Mouse (Mus musculus) retina, adult 2 months (tissue): ENCODE data around the gene Xlr5b.
"Not testable (repeated sequence)": the region's sequence is repeated elsewhere in the genome, so short reads cannot be mapped to it uniquely, and the experiment has no call there.

Source experiments
- DNase-seq: peaks from one replicate; pipeline ENCODE4 v3.0.0-alpha.2; 2012; ENCODE audit warnings: low read depth, low spot score

Gene Xlr5b

DNA sequence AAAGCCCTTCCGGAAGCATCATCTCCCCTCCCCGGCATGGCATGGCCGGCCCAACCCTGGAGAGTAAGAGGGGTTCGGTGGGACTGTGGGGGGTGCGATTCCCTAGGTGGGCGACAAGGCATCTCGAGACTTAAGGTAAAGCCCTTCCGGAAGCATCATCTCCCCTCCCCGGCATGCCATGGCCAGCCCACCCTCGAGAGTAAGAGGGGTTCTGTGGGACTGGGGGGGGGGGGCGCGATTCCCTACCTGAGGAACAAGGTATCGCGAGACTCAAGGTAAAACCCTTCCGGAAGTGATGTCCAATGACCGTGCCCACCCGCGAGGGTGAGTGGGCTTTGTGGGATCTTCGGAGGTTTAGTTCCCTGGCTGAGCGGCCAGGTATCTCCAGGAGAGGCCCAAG lies at the start of gene Xlr5b:
Gene Xlr5b (plus strand): TSS at position 301 of the 400 bp plus-strand sequence.
- not testable (repeated sequence) for DNase-seq

DNA sequence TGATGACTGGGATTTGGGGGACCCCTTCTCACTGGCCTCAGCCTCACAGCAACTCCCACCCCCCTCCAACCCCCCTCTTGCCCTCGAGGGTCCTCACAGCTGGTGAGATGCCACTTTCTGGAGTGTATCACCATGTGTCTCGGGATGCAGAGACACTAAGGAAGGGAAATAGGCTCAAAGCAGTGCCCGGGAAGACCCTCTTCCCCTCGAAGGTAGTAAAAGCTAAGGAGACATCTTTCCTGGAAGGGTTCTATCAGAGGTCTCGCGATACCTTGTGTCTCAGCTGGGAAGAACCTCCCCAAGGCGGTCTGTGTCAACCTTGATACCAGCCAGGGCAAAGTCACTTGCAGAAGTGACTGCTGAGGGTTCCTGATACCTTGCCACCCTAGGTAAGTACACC lies 31.8 kb upstream of the Xlr5b start, which contains the start of gene Gm14685:
Gene Gm14685 (plus strand): TSS at position 301 of the 400 bp plus-strand sequence.
- DNase-seq = not testable (repeated sequence)

DNA sequence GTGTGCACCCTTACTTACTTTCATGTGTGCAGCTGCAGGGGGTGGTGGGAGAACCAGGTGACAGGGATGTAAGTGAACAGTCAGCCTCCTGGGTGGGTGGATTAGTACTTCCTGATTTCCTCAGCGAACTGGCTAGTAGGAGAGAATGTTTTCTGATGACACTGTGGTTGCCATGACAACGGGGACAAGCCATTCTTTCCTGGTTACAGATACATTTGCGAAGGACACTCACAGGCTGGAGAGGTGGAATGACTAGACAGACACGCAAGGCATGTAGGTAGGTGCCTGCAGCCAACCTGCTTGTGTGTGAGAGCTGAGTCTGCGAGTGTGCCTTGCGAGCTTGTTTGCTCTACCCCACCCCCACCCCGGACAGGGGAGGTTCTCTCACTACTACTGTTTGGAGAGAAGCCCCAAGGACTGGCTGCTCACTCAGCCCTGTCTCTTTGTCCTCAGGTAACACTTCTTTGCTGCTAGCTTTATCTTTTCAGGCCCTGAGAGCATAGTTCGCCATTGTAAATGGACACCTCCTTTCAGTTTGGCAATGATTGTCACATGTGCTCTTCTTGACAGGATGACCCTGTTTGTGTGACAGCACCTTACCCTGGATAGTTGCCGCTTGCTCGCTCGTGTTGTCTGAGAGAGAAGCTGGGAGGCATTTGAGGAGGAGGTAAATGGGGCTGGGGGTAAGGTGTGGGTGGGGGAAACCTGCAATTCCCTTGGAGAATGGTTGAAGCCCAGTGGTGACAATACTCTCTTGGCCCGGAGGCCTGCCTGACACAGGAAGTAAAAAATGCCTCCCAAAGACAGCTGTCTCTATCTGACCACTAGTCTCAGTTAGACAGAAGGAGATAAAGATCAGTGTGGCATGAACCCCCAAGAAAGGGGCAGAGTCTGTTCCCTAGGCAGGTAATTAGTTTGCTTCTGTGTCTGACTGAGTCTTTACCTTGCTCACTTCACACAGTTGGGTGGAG lies 25.5 kb upstream of the Xlr5b start:
- not testable (repeated sequence) for DNase-seq

DNA sequence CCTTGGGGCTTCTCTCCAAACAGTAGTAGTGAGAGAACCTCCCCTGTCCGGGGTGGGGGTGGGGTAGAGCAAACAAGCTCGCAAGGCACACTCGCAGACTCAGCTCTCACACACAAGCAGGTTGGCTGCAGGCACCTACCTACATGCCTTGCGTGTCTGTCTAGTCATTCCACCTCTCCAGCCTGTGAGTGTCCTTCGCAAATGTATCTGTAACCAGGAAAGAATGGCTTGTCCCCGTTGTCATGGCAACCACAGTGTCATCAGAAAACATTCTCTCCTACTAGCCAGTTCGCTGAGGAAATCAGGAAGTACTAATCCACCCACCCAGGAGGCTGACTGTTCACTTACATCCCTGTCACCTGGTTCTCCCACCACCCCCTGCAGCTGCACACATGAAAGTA lies 5.4 kb upstream of the Xlr5b start:
- DNase-seq = not testable (repeated sequence)

DNA sequence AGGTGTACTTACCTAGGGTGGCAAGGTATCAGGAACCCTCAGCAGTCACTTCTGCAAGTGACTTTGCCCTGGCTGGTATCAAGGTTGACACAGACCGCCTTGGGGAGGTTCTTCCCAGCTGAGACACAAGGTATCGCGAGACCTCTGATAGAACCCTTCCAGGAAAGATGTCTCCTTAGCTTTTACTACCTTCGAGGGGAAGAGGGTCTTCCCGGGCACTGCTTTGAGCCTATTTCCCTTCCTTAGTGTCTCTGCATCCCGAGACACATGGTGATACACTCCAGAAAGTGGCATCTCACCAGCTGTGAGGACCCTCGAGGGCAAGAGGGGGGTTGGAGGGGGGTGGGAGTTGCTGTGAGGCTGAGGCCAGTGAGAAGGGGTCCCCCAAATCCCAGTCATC lies 754 bp downstream of the Xlr5b start, which contains the start of gene DXBay18:
Gene DXBay18 (minus strand): TSS at position 101 of the 400 bp plus-strand sequence.
- DNase-seq = not testable (repeated sequence)

DNA sequence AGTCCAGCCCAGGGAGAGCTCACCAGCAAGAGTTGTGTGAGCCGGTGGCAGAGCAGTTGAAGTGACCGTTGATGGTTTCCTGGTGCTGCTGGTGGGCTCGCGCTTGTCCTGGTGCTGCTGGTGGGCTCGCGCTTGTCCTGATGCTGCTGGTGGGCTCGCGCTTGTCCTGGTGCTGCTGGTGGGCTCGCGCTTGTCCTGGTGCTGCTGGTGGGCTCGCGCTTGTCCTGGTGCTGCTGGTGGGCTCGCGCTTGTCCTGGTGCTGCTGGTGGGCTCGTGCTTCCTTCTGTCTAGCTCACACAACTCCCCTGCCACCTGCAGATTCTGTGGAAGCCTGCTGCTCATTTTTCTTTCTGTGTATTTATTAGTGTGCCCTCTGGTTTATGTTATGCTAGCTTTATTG lies 28.3 kb downstream of the Xlr5b start, which contains the start of gene Spin2d:
Gene Spin2d (minus strand): TSS at position 101 of the 400 bp plus-strand sequence.
- not testable (repeated sequence) for DNase-seq

DNA sequence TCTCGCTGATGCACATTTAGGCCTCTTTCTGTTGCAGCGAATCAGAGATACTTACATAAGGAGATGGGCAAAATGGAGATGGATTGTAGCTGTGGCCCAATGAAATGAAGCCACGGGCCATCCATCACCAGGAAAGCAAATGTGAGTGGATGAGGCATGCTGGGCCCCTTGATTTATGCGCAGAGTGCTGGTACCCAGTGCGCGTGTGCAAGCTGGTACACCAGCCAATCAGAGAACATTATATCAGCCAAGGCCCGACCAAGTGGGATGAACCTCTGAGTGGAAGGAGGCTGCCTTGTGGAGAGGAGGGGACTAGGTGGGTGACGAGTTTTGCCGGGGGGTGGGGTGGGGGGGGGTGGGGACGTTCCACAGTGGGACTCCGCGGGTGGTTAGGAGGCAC lies 43.3 kb downstream of the Xlr5b start, which contains the start of gene Xlr3b:
Gene Xlr3b (plus strand): TSS at position 274 of the 400 bp plus-strand sequence.
- not testable (repeated sequence) for DNase-seq
